Mouse (Mus musculus) Muller cell, postnatal 12 days (primary cell): ENCODE data around the gene Cdca3.
"Not testable (repeated sequence)": the region's sequence is repeated elsewhere in the genome, so short reads cannot be mapped to it uniquely, and the experiment has no call there.

Experiments
- DNase-seq: peaks from one replicate; pipeline ENCODE4 v3.0.0-alpha.2; 2015; ENCODE audit errors: inconsistent ontology term

The Cdca3 gene

DNA sequence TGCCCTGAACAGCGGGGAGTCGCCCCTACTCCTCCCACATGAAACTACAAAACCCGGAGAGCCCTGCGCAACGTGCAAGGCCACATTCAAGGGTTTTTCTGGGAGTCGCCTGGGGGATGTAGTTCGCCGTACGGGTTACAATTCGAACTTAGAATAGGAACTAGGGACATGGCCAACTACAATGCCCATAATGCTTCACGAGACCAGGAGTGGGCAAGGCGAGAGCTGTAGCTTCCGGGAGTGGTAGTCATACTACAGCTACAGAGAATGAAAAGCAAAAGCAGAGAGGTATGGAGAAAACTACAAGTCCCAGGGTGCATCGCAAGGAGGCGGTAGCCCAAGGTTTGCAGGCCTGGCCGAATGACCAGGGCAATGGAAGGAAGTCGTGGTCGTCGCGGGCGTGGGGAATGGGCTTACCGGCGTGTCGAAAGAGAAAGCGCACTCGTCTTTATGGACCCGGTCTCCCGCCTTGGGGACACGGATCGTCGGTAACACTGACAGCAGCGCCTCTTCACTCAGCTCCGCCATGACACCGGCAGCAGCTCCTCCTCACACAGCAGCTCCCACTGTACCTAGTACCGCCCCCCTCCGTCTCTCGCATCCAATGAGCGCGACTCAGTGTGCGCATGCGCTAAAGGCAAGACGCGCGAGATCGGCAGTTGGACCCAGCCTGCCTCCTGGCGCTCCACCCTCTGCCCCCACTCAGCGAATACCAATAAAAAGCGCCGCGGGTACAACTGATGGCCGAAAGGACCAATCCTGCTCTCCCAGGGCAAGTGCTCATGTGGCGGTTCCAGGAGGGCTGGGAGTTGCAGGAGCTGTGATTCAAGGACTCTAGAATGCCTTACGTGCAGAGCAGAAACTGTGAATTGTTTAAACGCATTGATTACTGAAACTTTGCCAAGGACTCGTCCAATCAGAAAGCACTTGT, at the start of gene Cdca3, which contains the start of gene Usp5:
Cdca3 (plus strand) TSS at position 680 of the 931 bp plus-strand sequence.
Usp5 (minus strand) TSS at position 617 of the 931 bp plus-strand sequence.
- peak; percentile 100 for DNase-seq

DNA sequence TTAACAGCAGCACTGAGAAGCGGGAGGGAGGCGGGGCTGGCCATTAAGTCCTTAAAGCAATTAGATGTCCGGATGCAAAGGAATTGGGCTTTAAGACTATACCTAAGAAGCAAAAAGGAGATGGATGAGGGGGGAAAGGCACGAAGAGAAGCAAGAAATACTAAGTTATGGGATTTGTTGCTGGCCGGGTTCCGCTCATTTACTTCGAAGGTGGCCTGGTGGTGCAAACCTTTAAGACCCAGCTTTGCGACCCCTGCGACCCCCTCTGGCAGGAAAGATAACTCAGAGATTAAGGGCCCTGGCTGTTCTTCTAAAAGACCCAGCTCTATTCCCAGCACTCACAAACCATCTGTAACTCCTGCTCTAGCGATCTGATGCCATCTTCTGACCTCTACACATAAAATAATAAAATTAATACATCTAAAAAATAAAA, 49.3 kb upstream of the Cdca3 start:
- no peak for DNase-seq

DNA sequence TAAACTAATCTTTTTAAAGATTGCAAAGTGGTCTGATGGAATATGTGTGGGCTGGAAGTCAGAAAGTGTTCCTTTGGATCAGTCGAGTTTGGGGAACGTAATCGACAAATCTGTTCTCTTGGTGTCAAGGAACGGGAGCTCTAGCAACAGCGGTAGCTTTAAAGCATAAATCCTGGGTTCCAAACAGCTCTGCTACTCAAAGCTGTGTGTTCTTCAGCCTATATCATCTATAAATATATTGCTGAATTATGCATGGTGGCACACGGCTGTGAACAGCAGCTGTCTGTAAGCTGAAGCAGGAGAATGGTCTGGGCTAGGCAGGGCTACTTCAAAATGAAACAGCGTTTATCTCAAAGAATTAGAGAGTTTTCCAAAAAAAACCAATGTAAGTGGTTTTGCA, 48.4 kb upstream of the Cdca3 start:
- no peak for DNase-seq

GRCm38 (mm10) chr6:124782436-124782835, 46.9 kb upstream of the Cdca3 start:
- DNase-seq: peak; percentile 74

DNA sequence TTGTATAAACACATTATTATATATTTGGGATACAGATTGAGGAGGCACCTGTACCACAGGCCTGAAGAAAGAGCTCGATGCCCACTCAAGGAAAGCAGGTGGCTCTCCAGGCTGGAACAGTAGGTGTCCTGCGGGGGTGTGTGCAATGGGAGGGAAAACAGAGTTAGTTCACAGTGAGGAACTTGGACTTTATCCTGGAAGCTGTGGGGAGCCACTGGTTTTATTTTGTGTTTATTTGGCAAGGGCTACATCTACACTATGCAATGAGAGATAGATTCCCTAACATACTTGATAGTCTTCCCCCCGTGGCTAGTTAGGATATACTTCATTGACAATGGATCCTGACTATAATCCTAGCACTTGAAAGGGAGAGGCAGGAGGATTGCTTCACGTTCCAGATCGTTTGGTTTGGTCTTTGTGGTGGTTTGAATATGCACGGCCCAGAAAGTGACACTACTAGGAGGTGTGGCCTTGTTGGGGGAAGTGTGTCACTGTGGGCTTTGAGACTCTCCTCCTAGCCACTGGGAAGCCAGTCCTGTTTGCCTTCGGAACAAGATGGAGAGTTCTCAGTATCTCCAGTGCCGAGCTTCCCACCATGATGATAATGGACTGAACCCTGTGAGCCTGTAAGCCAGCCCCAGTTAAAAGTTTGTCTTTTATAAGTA, 42.5 kb upstream of the Cdca3 start:
- DNase-seq: no peak

DNA sequence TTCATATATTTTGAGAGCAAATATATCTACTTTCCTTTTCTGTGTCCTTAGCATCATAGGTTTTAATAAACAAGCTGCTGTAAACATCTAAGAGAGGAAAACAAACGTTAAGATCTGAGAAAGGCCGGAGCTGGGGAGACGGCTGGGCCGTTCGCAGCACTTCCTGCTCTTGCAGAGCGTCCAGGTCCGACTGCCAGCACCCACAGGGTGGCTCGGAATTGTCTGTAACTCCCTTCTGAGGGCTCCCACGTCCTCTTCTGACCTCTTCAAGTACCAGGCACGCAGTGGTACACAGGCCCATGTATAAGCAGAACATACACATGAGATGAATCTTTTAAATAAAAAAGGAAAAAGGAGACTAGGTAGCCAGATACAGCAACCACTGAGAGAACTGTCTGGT, 41.6 kb upstream of the Cdca3 start:
- no peak for DNase-seq

DNA sequence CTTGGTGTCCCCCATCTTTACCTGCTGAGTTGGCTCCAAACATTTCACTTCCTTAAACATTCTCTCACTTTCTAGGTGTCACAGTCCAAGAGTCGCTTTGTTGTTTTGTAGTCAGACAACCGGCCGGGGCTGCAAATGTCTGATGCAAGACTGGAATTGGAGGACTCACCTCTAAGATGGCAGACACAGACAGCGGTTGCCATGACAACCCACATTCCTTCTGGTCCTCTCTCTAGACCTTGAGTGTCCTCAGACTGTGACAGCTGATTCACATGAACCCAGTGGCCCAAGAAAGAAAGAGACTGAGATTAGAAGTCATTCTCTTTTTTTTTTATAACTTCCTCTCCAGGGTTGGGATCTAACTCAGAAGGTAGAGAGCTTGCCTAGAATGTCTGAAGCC, 39.8 kb upstream of the Cdca3 start:
- no peak for DNase-seq

DNA sequence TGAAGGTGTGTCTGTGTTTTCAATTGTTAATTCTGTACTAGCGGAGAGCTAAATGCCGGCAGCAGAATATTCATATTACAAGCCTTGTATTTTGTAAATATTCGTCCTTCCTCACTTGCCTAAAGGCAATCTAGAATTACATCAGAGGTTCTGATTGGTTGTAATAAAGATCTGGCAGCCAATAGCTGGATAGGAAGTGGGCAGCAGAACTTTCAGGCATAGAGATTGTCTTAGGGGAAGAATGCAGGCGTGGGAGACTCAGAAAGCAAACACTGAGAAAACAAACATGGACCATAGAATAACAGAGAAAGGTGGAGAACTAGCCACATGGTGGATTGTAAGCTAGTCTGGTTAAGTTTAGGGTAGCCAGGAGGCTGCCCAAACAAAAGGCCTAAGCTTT, 39.2 kb upstream of the Cdca3 start:
- no peak for DNase-seq

- no peak for DNase-seq
These were observed 37.4 kb upstream of the Cdca3 start for GRCm38 (mm10) chr6:124791911-124792310.

GRCm38 (mm10) chr6:124795781-124796180, 33.6 kb upstream of the Cdca3 start:
- DNase-seq: no peak

- DNase-seq: no peak
These were observed 33.1 kb upstream of the Cdca3 start for GRCm38 (mm10) chr6:124796200-124796599.

DNA sequence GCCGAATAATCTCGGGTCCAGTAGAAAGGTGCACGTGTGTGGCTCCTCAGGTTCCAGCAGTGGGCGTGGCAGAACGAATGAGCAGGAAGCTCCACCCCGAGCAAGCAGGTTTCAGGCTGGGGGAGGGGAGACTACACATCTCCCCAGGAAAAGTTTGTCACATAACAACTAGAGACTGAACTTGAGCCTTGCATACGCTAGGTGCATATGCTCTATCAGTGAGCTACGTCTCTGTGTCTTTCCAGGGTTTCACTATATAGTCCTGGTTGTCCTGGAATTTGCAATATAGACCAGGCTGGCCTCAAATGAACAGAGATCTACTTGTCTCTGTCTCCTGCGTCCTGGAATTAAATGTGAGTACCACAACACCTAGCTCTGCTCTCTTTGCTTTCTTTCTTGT, 26.9 kb upstream of the Cdca3 start:
- not testable (repeated sequence) for DNase-seq

GRCm38 (mm10) chr6:124803061-124803460, 26.3 kb upstream of the Cdca3 start:
- no peak for DNase-seq

- not testable (repeated sequence) for DNase-seq
These were observed 25.7 kb upstream of the Cdca3 start for GRCm38 (mm10) chr6:124803691-124804090.

- DNase-seq: no peak
These were observed 25.0 kb upstream of the Cdca3 start for GRCm38 (mm10) chr6:124804341-124804740.

DNA sequence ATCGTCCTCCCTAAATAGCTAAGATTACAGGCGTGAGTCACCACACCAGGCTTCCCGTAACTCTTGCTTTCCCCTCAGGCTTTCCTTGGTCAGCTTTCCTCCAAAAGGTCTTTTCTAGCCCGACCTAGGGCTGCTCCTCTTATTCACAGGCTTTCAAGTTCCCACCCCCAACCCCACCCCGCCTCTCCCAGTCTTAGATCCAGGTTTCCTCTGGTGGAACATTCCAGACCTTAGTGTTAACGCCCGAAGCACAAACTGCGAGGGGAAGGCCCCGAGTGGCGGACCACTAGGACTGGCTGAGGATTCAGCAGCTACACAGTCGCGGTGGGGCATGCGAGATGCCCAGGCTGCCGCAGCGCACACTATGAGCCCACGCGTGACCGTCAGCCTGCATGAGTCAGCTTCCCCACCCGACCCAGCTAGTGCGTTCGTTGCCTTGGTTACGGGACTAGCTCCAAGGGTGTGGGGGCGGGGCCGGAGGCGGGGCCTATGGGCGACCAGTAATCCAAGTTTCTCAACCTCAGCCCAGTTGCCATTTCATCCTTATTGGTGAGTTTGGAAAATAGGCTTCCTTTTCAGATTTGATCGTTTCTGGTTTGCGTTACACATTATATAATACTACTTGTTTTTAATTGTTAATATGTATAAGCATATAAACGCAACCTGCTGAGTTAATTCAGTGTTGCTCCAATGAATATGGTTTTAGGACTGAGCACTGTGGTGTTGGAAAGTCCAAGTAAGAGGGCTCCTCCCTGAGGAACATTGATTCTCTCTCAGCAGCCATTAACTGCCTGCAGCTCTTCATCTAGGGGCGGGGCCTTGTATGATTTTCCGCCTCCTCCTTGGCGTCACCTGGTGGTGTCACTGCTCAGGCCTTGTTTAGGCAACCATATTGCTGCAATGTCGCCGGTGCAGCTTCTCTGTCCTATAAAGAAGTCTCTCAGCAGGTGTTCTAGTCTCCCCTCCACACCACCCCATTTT, 23.7 kb upstream of the Cdca3 start:
- peak; percentile 100 for DNase-seq

DNA sequence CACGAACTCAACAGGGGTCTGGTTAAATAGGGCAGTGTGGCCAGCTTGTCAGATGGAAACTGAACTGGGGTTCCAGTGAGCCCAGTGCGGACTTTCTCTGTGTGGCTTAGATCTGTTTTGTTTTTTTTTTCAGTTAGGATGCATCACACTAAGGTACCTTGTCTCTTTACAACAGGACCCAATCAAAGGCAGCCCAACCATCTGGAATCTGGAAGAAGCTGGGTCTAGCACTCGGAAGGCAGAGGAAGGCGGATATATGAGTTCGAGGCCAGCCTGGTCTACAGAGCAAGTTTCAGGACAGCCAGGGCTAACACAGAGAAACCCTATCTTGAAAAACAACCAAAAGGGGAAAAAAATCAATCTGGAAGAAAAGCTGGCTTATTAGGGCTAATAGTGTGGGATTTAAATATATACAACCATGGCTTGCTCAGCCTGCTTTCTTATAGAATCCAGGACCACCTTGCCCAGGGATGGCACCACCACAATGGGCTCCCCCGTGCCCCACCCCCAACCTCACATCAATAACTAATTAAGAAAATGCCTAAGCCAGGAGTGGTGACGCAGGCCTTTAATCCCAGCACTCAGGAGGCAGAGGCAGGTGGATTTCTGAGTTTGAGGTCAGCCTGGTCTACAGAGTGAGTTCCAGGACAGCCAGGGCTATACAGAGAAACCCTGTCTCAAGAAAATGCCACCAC, 22.8 kb upstream of the Cdca3 start:
- no peak for DNase-seq

DNA sequence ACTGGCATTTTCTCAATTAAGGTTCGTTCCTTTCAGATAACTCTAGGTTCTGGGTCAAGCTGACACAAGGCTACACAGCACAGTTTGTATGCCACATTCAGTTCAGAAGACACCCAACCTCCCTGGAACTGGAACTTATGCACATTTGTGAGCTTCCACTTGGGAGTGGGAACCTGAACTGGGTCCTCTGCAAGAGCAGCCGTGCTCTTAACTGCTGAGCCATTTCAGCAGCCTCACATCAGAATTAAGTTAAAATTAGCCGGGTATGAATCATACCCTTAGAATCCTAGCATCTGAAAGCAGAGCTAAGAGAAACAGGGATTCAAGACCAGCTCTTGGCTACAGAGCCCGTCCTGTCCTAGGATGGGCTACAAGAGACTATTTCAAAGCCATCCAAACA, 22.0 kb upstream of the Cdca3 start:
- no peak for DNase-seq

DNA sequence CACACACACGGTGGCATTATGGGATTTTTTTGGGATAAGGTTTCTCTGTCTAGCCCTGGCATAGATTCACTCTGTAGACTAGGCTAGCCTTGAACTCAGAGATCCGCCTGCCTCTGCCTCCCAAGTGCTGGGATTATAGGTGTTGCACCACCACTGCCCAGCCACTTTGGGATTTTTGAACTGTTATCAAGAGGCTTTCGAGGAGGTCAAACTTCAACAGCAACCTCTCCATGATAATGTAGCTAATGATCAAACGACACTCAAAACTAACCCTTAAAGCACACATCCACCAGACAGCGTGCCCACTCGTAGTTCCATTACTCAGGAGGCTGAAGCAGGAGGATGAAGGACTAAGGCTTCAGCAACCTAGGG, 21.4 kb upstream of the Cdca3 start:
- no peak for DNase-seq

DNA sequence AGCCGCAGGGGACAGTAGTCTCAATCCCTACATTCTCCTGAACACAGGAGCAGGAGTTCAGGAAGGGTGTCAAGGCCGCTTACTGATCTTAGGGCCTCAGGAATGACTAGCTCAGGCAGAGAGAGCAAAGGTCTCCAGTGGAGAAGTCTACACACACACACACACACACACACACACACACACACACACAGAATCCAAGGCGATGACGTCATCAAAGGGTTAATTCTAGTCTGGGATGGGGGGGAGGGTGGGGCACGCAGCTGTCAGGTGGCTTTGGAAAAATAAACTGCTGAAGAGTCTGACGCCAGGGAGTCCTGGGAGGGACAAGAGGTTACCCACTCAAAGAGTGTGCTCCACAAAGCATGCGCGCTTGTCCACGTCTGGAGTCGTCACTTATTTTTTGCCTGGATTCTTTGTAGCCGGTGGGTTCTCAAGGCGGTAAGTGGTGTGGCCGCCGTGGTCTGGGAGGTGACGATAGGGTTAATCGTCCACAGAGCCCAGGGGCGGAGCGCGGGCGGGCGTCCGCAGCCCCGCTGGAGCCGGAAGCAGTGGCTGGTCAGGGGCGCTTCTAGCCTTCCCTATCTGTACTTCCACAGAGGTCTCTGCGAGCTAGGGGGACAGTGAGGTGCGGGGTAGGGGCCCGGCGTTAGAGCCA, 20.9 kb upstream of the Cdca3 start, which contains the start of gene Spsb2:
Spsb2 (plus strand) TSS at position 304 of the 655 bp plus-strand sequence.
- DNase-seq: peak; percentile 87
